Mouse (Mus musculus) forebrain, embryonic 16.5 days (tissue): ENCODE results near the gene Adra1b. TPM values are rescaled to one million over a fixed set of nuclear protein-coding genes. Genes with fewer than 3 reads are reported as not detected.

Source experiments
- polyA plus RNA-seq: library from polyadenylated mRNA; unstranded; fragments of >200 nt; fragmentation: Nextera tagmentation; extraction: Ambion mirVana; gene quantifications from 2 replicates; pipeline ENCODE4 v1.2.1, GENCODE M21; 2015

Gene Adra1b
- polyA plus RNA-seq, 1 experiment from 2014 or later = 2.8 TPM

Other genes starting within 250 kb of the Adra1b start
- 26.7 and 26.8 TPM in 2 replicates for gene Pwwp2a, start 219.2 kb downstream of the Adra1b start, polyA plus RNA-seq
- 66.9 and 75.7 TPM in 2 replicates for gene Ttc1, start 153.2 kb downstream of the Adra1b start, polyA plus RNA-seq